Mouse (Mus musculus) hindbrain, embryonic 10.5 days (tissue): ENCODE data around the gene Cmklr1. TPM values are rescaled to one million over a fixed set of nuclear protein-coding genes. Genes with fewer than 3 reads are reported as not detected.

Source experiments
- DNase-seq: peaks from one replicate; pipeline ENCODE4 v3.0.0-alpha.2; 2017; ENCODE audit warnings: low spot score
- H3K27ac ChIP-seq: fragments of 300-500 bp; sonication (generic); 2 replicates; pipeline ENCODE4 v1.5.1; 2016; ENCODE audit warnings: mild to moderate bottlenecking, moderate library complexity
- H3K27me3 ChIP-seq: fragments of 300-500 bp; sonication (generic); 2 replicates; pipeline ENCODE4 v1.6.1; 2016; ENCODE audit warnings: mild to moderate bottlenecking; ENCODE audit not compliant: poor library complexity, insufficient read depth, severe bottlenecking
- H3K36me3 ChIP-seq: fragments of 300-500 bp; sonication (generic); 2 replicates; pipeline ENCODE4 v1.6.1; 2016; ENCODE audit warnings: mild to moderate bottlenecking, moderate library complexity
- H3K4me1 ChIP-seq: fragments of 300-500 bp; sonication (generic); replicated peaks from 2 replicates; pipeline ENCODE4 v1.6.1; 2016; ENCODE audit warnings: mild to moderate bottlenecking
- H3K4me3 ChIP-seq: fragments of 300-500 bp; sonication (generic); 2 replicates; pipeline ENCODE4 v1.5.1; 2016; ENCODE audit warnings: mild to moderate bottlenecking, moderate library complexity
- H3K9me3 ChIP-seq: fragments of 300-500 bp; sonication (generic); 2 replicates; pipeline ENCODE4 v1.6.1; 2016; ENCODE audit warnings: mild to moderate bottlenecking, moderate library complexity
- WGBS: fragments of 180-500 bp; shearing (Covaris S2); methylation state at CpG from one replicate; pipeline ENCODE4 v1.1.7; 2016; 5-methylcytosine and 5-hydroxymethylcytosine counted together
- polyA plus RNA-seq: library from polyadenylated mRNA; unstranded; fragments of >200 nt; fragmentation: Nextera tagmentation; extraction: Ambion mirVana; gene quantifications from 2 replicates; pipeline ENCODE4 v1.2.1, GENCODE M21; 2016

The Cmklr1 gene
- polyA plus RNA-seq, 1 experiment from 2014 or later, result 1.1 TPM

DNA sequence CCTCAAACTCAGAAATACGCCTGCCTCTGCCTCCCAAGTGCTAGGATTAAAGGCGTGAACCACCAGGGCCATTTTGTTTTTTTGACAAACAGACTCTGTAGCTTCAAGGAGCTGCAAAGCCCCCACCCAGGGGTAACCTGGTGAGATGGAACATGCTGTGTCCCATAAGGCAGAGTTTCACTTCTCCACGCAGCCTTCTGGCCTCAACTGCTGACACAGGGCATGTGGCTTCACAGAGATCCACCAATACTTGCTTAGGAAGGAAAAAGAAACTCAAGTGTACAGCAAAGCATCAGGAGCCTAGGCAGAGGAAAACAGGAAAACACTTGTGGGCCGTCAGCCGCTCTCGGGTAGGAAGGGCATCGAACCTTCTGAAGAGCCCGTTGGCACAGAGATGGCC lies 3.1 kb downstream of the Cmklr1 start:
- Histone ChIP-seq H3K27me3 (peaks cover 45% of the 10 kb centered on the region), H3K4me1 (peaks cover 31% of the 10 kb centered on the region), H3K4me3 (no peak overlapping the region), H3K27ac (no peak overlapping the region), H3K36me3 (no peaks in the 10 kb centered on the region), H3K9me3 (no peaks in the 10 kb centered on the region)
- no peak for DNase-seq
- 92% methylated on average over 8 of the region's 8 CpGs for WGBS

- Histone ChIP-seq H3K36me3 (no peaks in the 10 kb centered on the region), H3K9me3 (no peaks in the 10 kb centered on the region), H3K27ac (no peak overlapping the region), H3K4me1 (peaks cover 21% of the 10 kb centered on the region), H3K27me3 (peaks cover 22% of the 10 kb centered on the region; the same call in 1 of the 2 replicates), H3K4me3 (no peak overlapping the region)
- WGBS, result 83% methylated on average over 4 of the region's 4 CpGs
- no peak for DNase-seq
These were observed 5.7 kb downstream of the Cmklr1 start for GRCm38 (mm10) chr5:113644520-113644919.

- H3K27me3 ChIP-seq, result peaks cover 11% of the 10 kb centered on the region; the same call in 1 of the 2 replicates
- no peaks in the 10 kb centered on the region for H3K9me3 ChIP-seq
- H3K4me3 ChIP-seq, result peak overlapping the region; percentile 18; the same call in 1 of the 2 replicates
- WGBS, result 63% methylated on average over 18 of the region's 18 CpGs
- H3K4me1 ChIP-seq, result peaks cover 20% of the 10 kb centered on the region
- peak overlapping the region; percentile 23; the same call in 1 of the 2 replicates for H3K27ac ChIP-seq
- no peaks in the 10 kb centered on the region for H3K36me3 ChIP-seq
- DNase-seq, result peak; percentile 40
These were observed 6.9 kb downstream of the Cmklr1 start for GRCm38 (mm10) chr5:113643107-113643848.

- H3K9me3 ChIP-seq, result no peaks in the 10 kb centered on the region
- H3K4me3 ChIP-seq, result no peak overlapping the region
- H3K36me3 ChIP-seq, result no peaks in the 10 kb centered on the region
- no peak overlapping the region for H3K27ac ChIP-seq
- 63% methylated on average over 6 of the region's 6 CpGs for WGBS
- no peak for DNase-seq
- H3K4me1 ChIP-seq, result peaks cover 25% of the 10 kb centered on the region
- H3K27me3 ChIP-seq, result peaks cover 11% of the 10 kb centered on the region; the same call in 1 of the 2 replicates
These were observed 9.2 kb downstream of the Cmklr1 start for GRCm38 (mm10) chr5:113641066-113641465.

DNA sequence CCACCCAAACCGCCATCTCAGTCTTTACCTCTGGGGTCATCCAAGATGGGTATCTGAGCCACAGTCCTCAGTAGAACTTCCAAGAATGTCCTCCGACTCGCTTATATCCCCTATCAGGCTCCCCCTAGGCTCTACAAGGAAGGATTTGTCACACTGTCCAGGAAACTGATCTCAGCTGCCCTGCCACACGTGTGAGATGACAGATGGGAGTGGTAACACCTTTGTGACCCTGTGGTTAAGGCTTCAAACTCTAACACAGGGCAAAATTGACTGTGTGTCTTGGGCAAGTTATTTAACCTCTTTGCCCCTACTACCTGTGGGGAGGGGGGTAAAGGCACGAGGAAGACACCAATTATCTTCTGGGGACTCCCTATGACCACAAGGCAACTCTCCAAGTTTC lies 11.1 kb downstream of the Cmklr1 start:
- H3K9me3 ChIP-seq, result no peaks in the 10 kb centered on the region
- 74% methylated on average over 5 of the region's 5 CpGs for WGBS
- H3K36me3 ChIP-seq, result no peaks in the 10 kb centered on the region
- no peak overlapping the region for H3K4me3 ChIP-seq
- peaks cover 33% of the 10 kb centered on the region for H3K4me1 ChIP-seq
- DNase-seq, result no peak
- H3K27me3 ChIP-seq, result 0 out of 2 replicates have a peak, but pooled peaks cover 3% of the 10 kb centered on the region
- H3K27ac ChIP-seq, result no peak overlapping the region

DNA sequence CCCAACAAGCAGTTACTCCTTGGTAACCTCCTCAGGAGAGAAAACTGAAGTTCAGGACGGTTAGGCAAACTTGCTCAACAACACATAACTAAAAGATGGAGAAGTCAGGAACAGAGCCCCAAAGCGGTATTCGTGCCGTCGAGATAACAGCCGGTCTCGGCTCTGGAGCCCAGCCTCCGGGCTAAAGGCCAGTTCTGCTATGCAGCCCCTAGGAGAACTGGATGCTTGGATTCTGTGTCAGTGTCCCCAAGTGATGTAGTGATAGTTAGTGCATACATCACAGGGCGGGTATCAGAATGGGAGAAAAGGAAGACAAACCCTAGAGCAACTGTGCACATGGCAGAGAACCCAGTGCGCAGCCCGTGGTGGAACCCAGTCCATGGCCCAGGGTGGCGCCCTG lies 12.2 kb downstream of the Cmklr1 start:
- no peaks in the 10 kb centered on the region for H3K9me3 ChIP-seq
- H3K27ac ChIP-seq, result 0 out of 2 replicates have a peak overlapping the region, but pooled peaks have one; percentile 1
- no peak overlapping the region for H3K4me3 ChIP-seq
- H3K27me3 ChIP-seq, result 0 out of 2 replicates have a peak, but pooled peaks cover 3% of the 10 kb centered on the region
- no peak for DNase-seq
- H3K36me3 ChIP-seq, result no peaks in the 10 kb centered on the region
- WGBS, result 89% methylated on average over 12 of the region's 12 CpGs
- H3K4me1 ChIP-seq, result peaks cover 39% of the 10 kb centered on the region

DNA sequence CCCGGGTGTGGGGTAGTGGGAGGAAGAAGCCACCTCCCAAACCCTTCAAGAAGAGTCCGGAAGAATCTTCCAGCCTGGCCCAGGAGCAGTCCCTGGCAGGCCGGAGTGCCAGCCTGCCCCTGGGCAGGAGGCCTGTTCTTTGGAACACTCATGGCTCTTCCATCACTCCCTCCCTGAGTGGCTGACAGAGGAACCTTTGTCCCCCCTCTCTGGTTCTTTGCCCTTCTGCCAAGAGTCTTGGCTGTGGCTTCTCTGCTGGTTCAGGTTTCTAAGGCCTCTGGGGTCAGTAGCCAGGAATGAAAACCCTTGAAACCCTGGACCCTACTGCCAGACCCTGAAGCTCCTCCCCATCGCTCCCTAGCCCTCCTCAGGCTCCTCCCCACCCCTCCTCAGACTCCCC lies 12.6 kb downstream of the Cmklr1 start:
- Histone ChIP-seq H3K4me3 (no peak overlapping the region), H3K27me3 (0 out of 2 replicates have a peak, but pooled peaks cover 3% of the 10 kb centered on the region), H3K27ac (0 out of 2 replicates have a peak overlapping the region, but pooled peaks have one; percentile 1), H3K9me3 (no peaks in the 10 kb centered on the region), H3K4me1 (peaks cover 43% of the 10 kb centered on the region), H3K36me3 (no peaks in the 10 kb centered on the region)
- no peak for DNase-seq
- WGBS, result 74% methylated on average over 4 of the region's 4 CpGs

DNA sequence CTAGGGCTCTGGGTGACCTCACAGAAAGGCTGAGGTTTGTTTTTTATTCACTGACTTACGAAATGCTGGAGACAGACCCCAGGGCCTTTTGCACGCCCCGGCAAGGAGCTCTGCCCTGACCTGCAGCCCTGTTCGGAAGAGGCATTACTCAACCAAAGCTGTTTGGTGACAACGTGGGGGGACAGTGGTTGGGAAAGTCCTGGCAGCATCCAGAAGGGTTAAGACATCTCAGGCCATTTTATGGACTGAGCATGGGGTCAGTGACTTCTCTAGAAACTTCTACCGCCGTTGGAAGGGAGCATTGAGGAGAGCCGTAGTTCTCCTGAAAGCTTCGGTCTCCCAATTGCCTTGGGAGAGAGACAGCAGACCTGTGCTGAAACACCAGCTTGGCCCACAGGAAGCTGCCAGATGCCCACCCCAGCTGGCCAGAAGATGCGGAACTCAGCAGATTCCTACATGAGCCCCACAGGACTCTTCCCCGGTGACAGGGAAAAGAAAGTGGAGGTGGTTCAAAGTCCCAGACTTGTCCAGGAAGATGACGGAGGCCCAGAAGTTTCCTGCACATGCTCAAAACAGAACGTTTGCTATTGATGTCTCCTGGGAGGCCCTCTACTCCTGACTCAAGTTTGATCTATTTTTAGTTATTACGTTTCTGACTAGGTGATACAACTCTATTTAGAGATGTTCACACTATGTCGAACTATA lies 14.2 kb downstream of the Cmklr1 start:
- peaks cover 9% of the 10 kb centered on the region; the same call in 1 of the 2 replicates for H3K27me3 ChIP-seq

GRCm38 (mm10) chr5:113634887-113635610 lies 15.2 kb downstream of the Cmklr1 start:
- 85% methylated on average over 7 of the region's 7 CpGs for WGBS
- H3K27ac ChIP-seq, result no peak overlapping the region
- H3K36me3 ChIP-seq, result no peaks in the 10 kb centered on the region
- DNase-seq, result no peak
- peaks cover 51% of the 10 kb centered on the region for H3K4me1 ChIP-seq
- no peak overlapping the region for H3K4me3 ChIP-seq
- peaks cover 9% of the 10 kb centered on the region; the same call in 1 of the 2 replicates for H3K27me3 ChIP-seq
- H3K9me3 ChIP-seq, result no peaks in the 10 kb centered on the region

More for the DNA sequence above, 14.2 kb downstream of the Cmklr1 start:
- Histone ChIP-seq H3K36me3 (no peaks in the 10 kb centered on the region), H3K9me3 (no peaks in the 10 kb centered on the region), H3K4me1 (peaks cover 49% of the 10 kb centered on the region), H3K27ac (no peak overlapping the region), H3K4me3 (no peak overlapping the region)
- no peak for DNase-seq
- WGBS, result 87% methylated on average over 15 of the region's 15 CpGs

GRCm38 (mm10) chr5:113634024-113634651 lies 16.1 kb downstream of the Cmklr1 start:
- Histone ChIP-seq H3K27me3 (peaks cover 9% of the 10 kb centered on the region; the same call in 1 of the 2 replicates), H3K4me3 (no peak overlapping the region), H3K4me1 (peaks cover 53% of the 10 kb centered on the region), H3K36me3 (no peaks in the 10 kb centered on the region), H3K27ac (no peak overlapping the region), H3K9me3 (no peaks in the 10 kb centered on the region)
- no peak for DNase-seq
- 63% methylated on average over 13 of the region's 13 CpGs for WGBS

GRCm38 (mm10) chr5:113633037-113633714 lies 17.1 kb downstream of the Cmklr1 start:
- H3K4me3 ChIP-seq, result no peak overlapping the region
- peaks cover 12% of the 10 kb centered on the region; the same call in 1 of the 2 replicates for H3K27me3 ChIP-seq
- peaks cover 58% of the 10 kb centered on the region for H3K4me1 ChIP-seq
- no peak for DNase-seq
- H3K27ac ChIP-seq, result peak overlapping the region; percentile 50
- WGBS, result 70% methylated on average over 9 of the region's 9 CpGs
- H3K9me3 ChIP-seq, result no peaks in the 10 kb centered on the region
- no peaks in the 10 kb centered on the region for H3K36me3 ChIP-seq

GRCm38 (mm10) chr5:113630116-113630515 lies 20.1 kb downstream of the Cmklr1 start:
- Histone ChIP-seq H3K27me3 (peaks cover 15% of the 10 kb centered on the region), H3K4me3 (no peak overlapping the region), H3K9me3 (no peaks in the 10 kb centered on the region), H3K4me1 (peaks cover 71% of the 10 kb centered on the region), H3K36me3 (no peaks in the 10 kb centered on the region), H3K27ac (peak overlapping the region; percentile 50; the same call in 1 of the 2 replicates)
- WGBS, result 62% methylated on average over 10 of the region's 10 CpGs
- no peak for DNase-seq
